Mouse (Mus musculus): ENCODE measurements around the gene Atp6v1d. TPM values are rescaled to one million over a fixed set of nuclear protein-coding genes. Genes with fewer than 3 reads are reported as not detected.

The Atp6v1d gene
- polyA plus RNA-seq, 1 experiment from 2014 or later: 72.1 TPM

DNA sequence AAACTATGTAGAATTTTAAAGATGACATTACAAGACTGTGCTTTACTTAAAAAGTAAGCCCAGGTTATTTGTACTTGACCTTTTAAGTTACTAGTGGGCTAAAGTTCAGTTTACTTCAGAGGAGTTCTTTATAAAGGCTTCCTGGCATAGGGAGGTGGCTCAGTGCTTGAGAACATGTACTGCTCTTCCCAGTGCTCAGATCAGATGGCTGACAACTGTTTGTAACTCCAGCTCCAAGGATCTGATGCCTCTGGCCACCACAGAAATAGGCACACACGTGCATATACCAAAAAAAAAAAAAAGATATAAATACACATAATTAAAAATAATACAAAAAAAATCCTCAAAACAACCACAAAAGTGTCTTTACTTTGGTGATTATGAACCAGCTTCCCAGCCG is 70.6 kb downstream of the Atp6v1d start:
- no peak overlapping the region for H3K4me3 ChIP-seq (ENCODE audit: low read depth, low read length)
- no peaks in the 10 kb centered on the region for H3K36me3 ChIP-seq (ENCODE audit: control insufficient read depth, insufficient read depth, low read length)
- no peak overlapping the region for H3K27ac ChIP-seq (replicated peaks)
- no peak for DNase-seq (ENCODE audit: low spot score)
- no peak overlapping the region for H3K4me2 ChIP-seq (replicated peaks; ENCODE audit: low read depth)
- 64% methylated on average over 2 of the region's 2 CpGs for WGBS
- no peaks in the 10 kb centered on the region for H3K9me3 ChIP-seq (ENCODE audit: control insufficient read depth, low read length)
- no peaks in the 10 kb centered on the region for H3K27me3 ChIP-seq (ENCODE audit: control insufficient read depth, insufficient read depth, low read length)
- TF ChIP-seq CTCF (IDR thresholded peaks at IDR 0.05; ENCODE audit: low read depth): no peak
- no peaks in the 10 kb centered on the region for H3K4me1 ChIP-seq (replicated peaks; ENCODE audit: control insufficient read depth, insufficient read depth)
- H3K9ac ChIP-seq (ENCODE audit: low read length): no peak overlapping the region
- ATAC-seq (ENCODE audit: low FRiP score, low TSS enrichment): no peak

Other genes starting within 250 kb of the Atp6v1d start
- gene Fam71d, start 170.1 kb downstream of the Atp6v1d start, polyA plus RNA-seq (2015; fragmentation: Nextera tagmentation; extraction: Ambion mirVana): not detected in 2 replicates
- 10.0 and 12.9 TPM in 2 replicates for gene Mpp5, start 112.7 kb downstream of the Atp6v1d start, polyA plus RNA-seq (2015; fragmentation: Nextera tagmentation; extraction: Ambion mirVana)
- gene Eif2s1, start 181 bp upstream of the Atp6v1d start, polyA plus RNA-seq (2015; fragmentation: Nextera tagmentation; extraction: Ambion mirVana): 132 and 145 TPM in 2 replicates
- 42.6 and 50.2 TPM in 2 replicates for gene Plek2, start 45.3 kb upstream of the Atp6v1d start, polyA plus RNA-seq (2015; fragmentation: Nextera tagmentation; extraction: Ambion mirVana)
- 4.7 and 4.9 TPM in 2 replicates for gene Tmem229b, start 146.0 kb upstream of the Atp6v1d start, polyA plus RNA-seq (2015; fragmentation: Nextera tagmentation; extraction: Ambion mirVana)
- 6.1 and 6.9 TPM in 2 replicates for gene Plekhh1, start 167.5 kb upstream of the Atp6v1d start, polyA plus RNA-seq (2015; fragmentation: Nextera tagmentation; extraction: Ambion mirVana)
- 18.8 and 20.3 TPM in 2 replicates for gene Pigh, start 228.0 kb upstream of the Atp6v1d start, polyA plus RNA-seq (2015; fragmentation: Nextera tagmentation; extraction: Ambion mirVana)